Mouse (Mus musculus) lung, postnatal 14 days (tissue): ENCODE results near the gene Foxf1.

Experiments
- DNase-seq: peaks from one replicate; pipeline ENCODE4 v3.0.0; 2021

Gene Foxf1

GRCm38 (mm10) chr8:121084210-121084951 lies at the start of gene Foxf1:
Gene Foxf1 (plus strand): TSS chr8:121084386.
- DNase-seq: peak; percentile 78

GRCm38 (mm10) chr8:121035611-121036010 lies 48.6 kb upstream of the Foxf1 start:
- peak; percentile 39 for DNase-seq

- no peak for DNase-seq
These were observed 40.3 kb upstream of the Foxf1 start for GRCm38 (mm10) chr8:121043719-121044440.

- peak; percentile 49 for DNase-seq
These were observed 36.7 kb upstream of the Foxf1 start for GRCm38 (mm10) chr8:121047441-121047840.

- DNase-seq: no peak
These were observed 26.1 kb upstream of the Foxf1 start for GRCm38 (mm10) chr8:121058081-121058480.

- no peak for DNase-seq
These were observed 25.1 kb upstream of the Foxf1 start for GRCm38 (mm10) chr8:121059098-121059497.

- no peak for DNase-seq
These were observed 21.7 kb upstream of the Foxf1 start for GRCm38 (mm10) chr8:121062521-121062920.

- no peak for DNase-seq
These were observed 20.5 kb upstream of the Foxf1 start for GRCm38 (mm10) chr8:121063649-121064048.

GRCm38 (mm10) chr8:121071454-121071853 lies 12.7 kb upstream of the Foxf1 start:
- DNase-seq: no peak

GRCm38 (mm10) chr8:121072406-121073130 lies 11.6 kb upstream of the Foxf1 start:
- DNase-seq: no peak

GRCm38 (mm10) chr8:121073174-121074107 lies 10.7 kb upstream of the Foxf1 start:
- DNase-seq: no peak

- DNase-seq: no peak
These were observed 9.9 kb upstream of the Foxf1 start for GRCm38 (mm10) chr8:121074108-121074847.

GRCm38 (mm10) chr8:121074848-121075145 lies 9.4 kb upstream of the Foxf1 start:
- no peak for DNase-seq

- no peak for DNase-seq
These were observed 8.2 kb upstream of the Foxf1 start for GRCm38 (mm10) chr8:121075936-121076335.

- no peak for DNase-seq
These were observed 7.6 kb upstream of the Foxf1 start for GRCm38 (mm10) chr8:121076555-121076954.

GRCm38 (mm10) chr8:121078721-121079120 lies 5.5 kb upstream of the Foxf1 start:
- DNase-seq: no peak

GRCm38 (mm10) chr8:121079201-121079600 lies 5.0 kb upstream of the Foxf1 start:
- no peak for DNase-seq

GRCm38 (mm10) chr8:121079944-121080343 lies 4.2 kb upstream of the Foxf1 start:
- DNase-seq: no peak

GRCm38 (mm10) chr8:121080361-121081090 lies 3.7 kb upstream of the Foxf1 start:
- peak; percentile 9 for DNase-seq

GRCm38 (mm10) chr8:121081398-121081797 lies 2.8 kb upstream of the Foxf1 start:
- DNase-seq: peak; percentile 12
